ENCODE assay signal across 15 mouse cellular contexts in the genomic region with DNA sequence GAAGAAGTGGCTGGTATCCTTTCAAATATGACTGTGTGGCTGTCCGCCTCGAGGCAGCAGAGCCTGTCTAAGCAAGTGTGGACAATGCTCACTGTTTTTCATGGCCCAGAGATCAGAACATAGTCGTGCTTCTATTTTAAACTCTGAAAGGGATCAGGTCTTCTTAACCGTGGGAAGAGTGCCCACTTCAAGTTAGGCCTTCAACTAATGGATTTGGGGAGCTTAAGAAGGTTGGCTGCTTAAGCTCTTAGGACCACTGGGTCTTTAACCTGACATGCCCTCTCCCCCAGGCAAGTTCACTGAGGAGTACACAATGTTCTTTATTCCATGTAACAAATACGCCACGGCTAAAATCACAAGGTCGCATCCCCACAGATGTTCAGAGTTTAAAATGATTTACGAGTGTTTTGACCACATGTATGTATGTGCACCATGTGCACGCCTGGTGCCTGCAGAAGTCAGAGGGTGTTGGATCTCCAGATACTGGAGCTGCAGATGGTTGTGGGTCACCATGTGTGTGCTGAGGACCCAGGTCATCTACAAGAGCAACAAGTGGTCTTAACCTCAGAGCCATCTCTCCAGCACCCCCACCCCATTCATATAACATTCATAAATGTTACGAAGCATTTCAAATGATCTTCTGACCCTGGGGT. TPM values are rescaled to one million over a fixed set of nuclear protein-coding genes. Genes with fewer than 3 reads are reported as not detected.
A peak's percentile ranks its signal among the peaks of the same experiment; 100 is the strongest.
DNase-seq lines count a peak whose midpoint lies in the region; ATAC-seq and TF ChIP-seq lines count a peak whose summit lies in the region.
"Had no signal": no experiment of that assay in that cellular context is flagged by ENCODE, and none has a peak within 500 bp of the region (broad histone marks: within the 10 kb centered on the region; RNA-seq: fewer than 3 reads in every experiment).

No protein-coding gene starts in this region.

- peaks cover 21% of the 10 kb centered on the region for H3K4me1 ChIP-seq in kidney, adult 2 months (ENCODE audit: control insufficient read depth, insufficient read depth, low read length)
- 0 out of 2 replicates have a peak, but pooled peaks cover 2% of the 10 kb centered on the region for H3K4me1 ChIP-seq in neural tube, embryonic 14.5 days (ENCODE audit: control insufficient read depth, insufficient read depth, low read length)
- H3K4me1 ChIP-seq in stomach, postnatal 0 days (replicated peaks; ENCODE audit: control insufficient read depth, insufficient read depth) = 0 out of 2 replicates have a peak, but pooled peaks cover 2% of the 10 kb centered on the region
- H3K4me1 ChIP-seq: forebrain, embryonic 13.5 days; liver, embryonic 12.5 days; midbrain, embryonic 15.5 days had no signal

- H3K36me3 ChIP-seq in kidney, adult 2 months (ENCODE audit: control insufficient read depth, insufficient read depth, low read length) = no peaks in the 10 kb centered on the region; the same call in 1 of the 2 replicates
- H3K36me3 ChIP-seq in neural tube, embryonic 14.5 days (ENCODE audit: control insufficient read depth, insufficient read depth, low read length) = peaks cover 28% of the 10 kb centered on the region
- peaks cover 13% of the 10 kb centered on the region for H3K36me3 ChIP-seq in stomach, postnatal 0 days (ENCODE audit: control insufficient read depth, insufficient read depth, low read length)

- TF ChIP-seq POLR2A in kidney, adult 2 months (IDR thresholded peaks at IDR 0.05; ENCODE audit: low read depth, low read length) = no peak

- no peak overlapping the region for H3K27ac ChIP-seq in kidney, adult 2 months (ENCODE audit: insufficient read depth, low read depth, low read length)
- 0 out of 2 replicates have a peak overlapping the region, but pooled peaks have one; percentile 22 for H3K27ac ChIP-seq in neural tube, embryonic 14.5 days (ENCODE audit: low read depth, low read length)
- no peak overlapping the region; the same call in 1 of the 2 replicates for H3K27ac ChIP-seq in stomach, postnatal 0 days (replicated peaks)
- H3K27ac ChIP-seq: forebrain, embryonic 13.5 days; hindbrain, postnatal 0 days; liver, embryonic 12.5 days; midbrain, embryonic 15.5 days had no signal

- WGBS in kidney, adult 2 months = 43% methylated on average over 10 of the region's 10 CpGs
- WGBS in neural tube, embryonic 14.5 days = 75% methylated on average over 10 of the region's 10 CpGs
- WGBS in stomach, postnatal 0 days = 56% methylated on average over 10 of the region's 10 CpGs

- H3K9me3 ChIP-seq in neural tube, embryonic 14.5 days (ENCODE audit: control insufficient read depth, low read length) = no peaks in the 10 kb centered on the region
- H3K9me3 ChIP-seq in stomach, postnatal 0 days (ENCODE audit: control insufficient read depth, low read length) = no peaks in the 10 kb centered on the region
- H3K9me3 ChIP-seq: midbrain, embryonic 15.5 days had no signal

- no peaks in the 10 kb centered on the region for H3K27me3 ChIP-seq in kidney, adult 2 months (replicated peaks; ENCODE audit: control insufficient read depth, insufficient read depth, low read length)
- H3K27me3 ChIP-seq in neural tube, embryonic 14.5 days (ENCODE audit: control insufficient read depth, insufficient read depth, low read length) = no peaks in the 10 kb centered on the region
- H3K27me3 ChIP-seq in stomach, postnatal 0 days (ENCODE audit: control insufficient read depth, insufficient read depth, low read length) = no peaks in the 10 kb centered on the region
- H3K27me3 ChIP-seq: forebrain, embryonic 13.5 days; midbrain, embryonic 15.5 days had no signal

- DNase-seq in kidney, adult 2 months = peak; percentile 47
- no peak for DNase-seq in kidney, adult 18-20 months
- DNase-seq in neural tube, embryonic 10.5 days (ENCODE audit: extremely low spot score, low spot score) = no peak
- DNase-seq in kidney, postnatal 36 days = peak; percentile 16 to 23
- DNase-seq in stomach, postnatal 0 days (ENCODE audit: low spot score) = no peak
- DNase-seq in frontal cortex, postnatal 10 days (ENCODE audit: low spot score in 2 of 2) = no peak
- DNase-seq: cerebellum, adult 8-10 months; lung, embryonic 14.5 days; right cerebral cortex, postnatal 14 days had no signal

- no peak overlapping the region for H3K4me3 ChIP-seq in kidney, adult 2 months (ENCODE audit: insufficient read depth, low read depth, low read length)
- H3K4me3 ChIP-seq in neural tube, embryonic 14.5 days (ENCODE audit: low read depth, low read length) = no peak overlapping the region
- H3K4me3 ChIP-seq in stomach, postnatal 0 days (ENCODE audit: low read depth, low read length) = no peak overlapping the region
- H3K4me3 ChIP-seq: forebrain, embryonic 13.5 days; liver, embryonic 12.5 days; midbrain, embryonic 15.5 days had no signal

- H3K9ac ChIP-seq in neural tube, embryonic 14.5 days (replicated peaks; ENCODE audit: low read depth, low read length) = no peak overlapping the region
- no peak overlapping the region for H3K9ac ChIP-seq in stomach, postnatal 0 days (ENCODE audit: low read length)
- H3K9ac ChIP-seq: forebrain, embryonic 13.5 days; liver, embryonic 12.5 days; lung, embryonic 14.5 days; midbrain, embryonic 15.5 days had no signal

- no peak for TF ChIP-seq CTCF in kidney, adult 2 months (conservative IDR thresholded peaks at IDR 0.05; ENCODE audit: insufficient read depth, insufficient read length, low read depth, low read length)
- no peak for TF ChIP-seq CTCF in stomach, postnatal 0 days (IDR thresholded peaks at IDR 0.05; ENCODE audit: low read depth)

- ATAC-seq in neural tube, embryonic 14.5 days (ENCODE audit: low read depth) = no peak
- ATAC-seq in stomach, postnatal 0 days (ENCODE audit: low FRiP score, low TSS enrichment) = peak; percentile 26; the same call in 1 of the 2 replicates
- ATAC-seq: forebrain, embryonic 13.5 days; hindbrain, postnatal 0 days; liver, embryonic 12.5 days; midbrain, embryonic 15.5 days had no signal

- H3K4me2 ChIP-seq in neural tube, embryonic 14.5 days (ENCODE audit: low read depth, low read length) = no peak overlapping the region
- H3K4me2 ChIP-seq in stomach, postnatal 0 days (replicated peaks; ENCODE audit: low read depth) = no peak overlapping the region
- H3K4me2 ChIP-seq: forebrain, embryonic 13.5 days; heart, embryonic 11.5 days; liver, embryonic 12.5 days; lung, embryonic 14.5 days; midbrain, embryonic 15.5 days had no signal

- TF ChIP-seq EP300 in stomach, postnatal 0 days (optimal IDR thresholded peaks at IDR 0.05) = no peak

RNA-seq across cellular contexts. Expression of a gene that starts 9.1 kb away (rescaled TPM):
- 2.8 and 3.2 TPM in 2 replicates for polyA plus RNA-seq in kidney, adult 2 months (2012; rRNA removed)
- 1.6 and 1.7 TPM in 2 replicates for polyA plus RNA-seq in neural tube, embryonic 14.5 days (2014; fragmentation: Nextera tagmentation; extraction: Ambion mirVana)
- polyA plus RNA-seq in stomach, postnatal 0 days (2015; fragmentation: Nextera tagmentation; extraction: Ambion mirVana) = 0.76 and 0.93 TPM in 2 replicates

RNA-seq across cellular contexts. Expression of a gene that starts 9.2 kb away (rescaled TPM):
- 9.6 and 19.1 TPM in 2 replicates for polyA plus RNA-seq in kidney, adult 2 months (2012; rRNA removed)
- polyA plus RNA-seq in neural tube, embryonic 14.5 days (2014; fragmentation: Nextera tagmentation; extraction: Ambion mirVana) = 55.7 and 61.2 TPM in 2 replicates
- polyA plus RNA-seq in stomach, postnatal 0 days (2015; fragmentation: Nextera tagmentation; extraction: Ambion mirVana) = 33.6 and 35.9 TPM in 2 replicates

RNA-seq across cellular contexts. Expression of a gene that starts 27.1 kb away (rescaled TPM):
- polyA plus RNA-seq in kidney, adult 2 months (2012; rRNA removed) = 8.1 and 9.6 TPM in 2 replicates
- polyA plus RNA-seq in neural tube, embryonic 14.5 days (2014; fragmentation: Nextera tagmentation; extraction: Ambion mirVana) = 11.7 and 11.8 TPM in 2 replicates
- 3.0 and 3.2 TPM in 2 replicates for polyA plus RNA-seq in stomach, postnatal 0 days (2015; fragmentation: Nextera tagmentation; extraction: Ambion mirVana)

RNA-seq across cellular contexts. Expression of a gene that starts 41.7 kb away (rescaled TPM):
- 24.9 and 27.8 TPM in 2 replicates for polyA plus RNA-seq in kidney, adult 2 months (2012; rRNA removed)
- polyA plus RNA-seq in neural tube, embryonic 14.5 days (2014; fragmentation: Nextera tagmentation; extraction: Ambion mirVana) = 8.9 and 10.0 TPM in 2 replicates
- 7.2 and 8.1 TPM in 2 replicates for polyA plus RNA-seq in stomach, postnatal 0 days (2015; fragmentation: Nextera tagmentation; extraction: Ambion mirVana)

Comparison
In these comparisons a context has a peak if more than half of its experiments do, and no peak if none do; other contexts are left out.
1. DNase-seq: peak in kidney, adult 2 months (single experiment) and kidney, postnatal 36 days (2 of 2); none in kidney, adult 18-20 months (single experiment), neural tube, embryonic 10.5 days (single experiment), stomach, postnatal 0 days (single experiment) and frontal cortex, postnatal 10 days (0 of 2).